Mouse (Mus musculus): ENCODE results near the gene Trabd. TPM values are rescaled to one million over a fixed set of nuclear protein-coding genes. Genes with fewer than 3 reads are reported as not detected.

Gene Trabd
- total RNA-seq, 1 experiment from 2014 or later = 38.2 TPM

DNA sequence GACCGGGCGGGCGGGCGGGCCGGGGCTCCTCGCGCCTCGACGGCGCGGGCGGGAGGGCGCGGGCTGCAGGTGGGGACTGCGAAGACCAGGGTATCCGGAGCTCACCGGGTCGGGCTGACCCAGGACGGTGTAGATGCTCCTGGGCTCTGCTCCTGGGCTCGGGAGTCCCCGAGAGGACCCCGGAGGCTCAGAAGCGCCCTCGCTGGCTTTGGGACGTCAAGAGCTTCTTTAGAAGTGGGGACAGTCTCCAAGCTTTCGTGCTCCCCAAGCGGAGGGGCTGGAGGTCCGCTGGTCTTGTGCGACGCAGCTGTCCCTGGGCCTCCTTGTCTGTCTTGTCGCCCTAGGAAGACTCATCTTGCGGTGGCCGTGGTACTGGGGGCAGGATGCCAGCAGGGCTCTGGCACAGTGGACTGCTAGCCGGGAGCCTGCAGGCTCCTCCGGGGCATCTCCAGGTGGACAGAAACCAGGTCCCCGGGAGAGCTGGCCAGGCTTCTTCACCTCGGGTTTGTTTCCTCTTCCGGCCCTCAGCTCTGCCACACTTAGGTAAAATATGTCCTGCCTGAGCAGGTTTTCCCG is 1.3 kb downstream of the Trabd start:
- peak; percentile 81 for DNase-seq

DNA sequence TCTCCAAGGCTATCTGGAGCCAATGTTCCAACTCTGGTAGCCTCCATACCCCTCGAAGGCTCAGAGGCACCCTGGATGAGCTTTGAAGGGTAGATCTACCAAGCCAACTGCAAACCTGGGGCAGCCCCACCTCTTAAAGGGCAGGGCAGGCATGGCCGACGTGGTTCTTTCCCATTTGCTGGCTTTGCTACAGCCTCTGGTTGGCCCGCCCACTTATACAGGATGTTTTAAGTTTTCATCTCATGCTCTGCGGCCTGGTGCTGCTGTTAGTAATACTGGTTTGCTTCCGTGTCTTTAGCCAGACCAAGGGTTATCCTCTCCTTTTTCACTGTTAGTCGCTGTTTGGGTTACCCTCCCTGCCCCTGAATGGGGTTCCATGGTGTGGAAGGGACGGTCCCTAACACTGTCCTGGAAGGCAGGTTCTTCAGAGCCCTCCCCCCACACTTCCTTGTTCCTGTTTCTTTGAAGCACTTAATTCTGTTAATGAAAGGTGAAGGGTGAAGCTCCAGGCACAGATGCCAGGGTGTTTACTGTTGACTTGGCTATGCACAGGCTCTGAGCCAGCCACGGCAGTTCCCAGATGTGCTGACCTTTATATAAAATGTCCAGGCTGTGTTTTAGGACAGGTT is 3.4 kb downstream of the Trabd start:
- peak; percentile 74 for DNase-seq

DNA sequence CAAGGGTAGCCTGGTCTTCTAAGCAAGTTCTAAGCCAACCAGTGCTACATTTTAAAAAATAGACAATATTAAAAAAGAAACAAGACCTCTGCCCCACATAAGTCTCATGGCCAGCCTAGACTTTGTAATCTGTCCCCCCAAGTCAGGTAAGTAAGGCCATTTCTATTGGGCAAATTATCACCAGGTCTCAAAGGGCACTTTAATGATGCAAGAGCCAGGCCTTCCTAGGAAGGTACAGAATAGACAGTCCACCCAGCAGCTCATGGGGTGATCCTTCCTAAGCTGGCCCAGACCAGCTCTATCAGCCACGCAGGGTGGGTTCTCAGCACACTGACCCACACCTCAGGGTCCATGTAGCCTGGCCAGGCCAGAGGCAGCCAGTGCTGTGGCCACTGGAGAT is 9.0 kb downstream of the Trabd start:
- no peak for DNase-seq

DNA sequence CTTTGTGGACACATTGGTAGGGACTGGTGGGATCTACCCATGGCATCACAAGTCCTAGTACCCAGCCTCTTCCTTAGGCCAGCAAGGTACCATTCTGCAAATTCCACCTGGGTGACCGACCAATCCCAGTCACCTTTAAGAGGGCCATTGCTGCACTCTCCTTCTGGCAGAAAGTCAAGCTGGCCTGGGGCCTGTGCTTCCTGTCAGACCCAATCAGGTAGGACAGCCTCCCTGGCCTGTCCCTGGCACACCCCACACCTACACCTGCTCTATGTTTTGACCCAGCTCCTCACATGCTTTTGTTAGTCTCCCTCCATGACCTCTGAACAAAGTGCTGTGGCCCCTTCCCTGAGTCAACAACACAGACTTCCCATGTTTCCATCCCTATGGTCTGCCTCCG is 9.9 kb downstream of the Trabd start:
- no peak for DNase-seq

DNA sequence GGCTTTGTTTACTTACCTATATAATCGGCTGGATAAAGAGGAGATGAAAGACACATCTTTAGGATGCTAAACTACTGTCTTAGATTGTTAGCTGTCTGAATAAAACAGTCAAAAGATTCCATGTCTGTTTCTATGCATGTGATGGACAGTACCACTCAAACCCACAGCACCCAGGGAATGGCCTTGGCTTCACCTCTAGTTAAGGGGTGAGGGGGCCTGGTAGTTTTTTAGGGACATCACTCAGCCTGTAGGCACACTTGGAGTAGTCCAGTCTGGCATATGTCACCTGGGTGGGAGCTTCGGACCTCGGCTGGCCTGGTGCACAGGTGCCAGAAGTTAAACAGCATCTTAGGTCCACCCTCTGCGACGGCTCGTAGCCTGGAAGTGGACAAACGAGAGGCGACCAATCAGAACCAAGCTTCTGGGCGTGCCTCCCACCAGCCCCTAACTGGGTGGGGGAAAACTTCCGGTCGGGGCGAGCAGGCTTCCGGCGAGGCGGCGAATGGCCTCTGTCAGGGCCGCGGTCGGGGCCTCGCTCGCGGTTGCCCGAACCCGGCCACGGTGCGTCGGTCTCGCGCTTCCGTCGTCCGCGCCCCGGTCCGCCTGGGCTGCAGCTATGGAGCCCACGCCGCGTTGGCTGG is 13.8 kb downstream of the Trabd start, which contains the start of gene Selenoo:
Selenoo (plus strand) TSS at position 478 of the 641 bp plus-strand sequence.
- DNase-seq = peak; percentile 97

DNA sequence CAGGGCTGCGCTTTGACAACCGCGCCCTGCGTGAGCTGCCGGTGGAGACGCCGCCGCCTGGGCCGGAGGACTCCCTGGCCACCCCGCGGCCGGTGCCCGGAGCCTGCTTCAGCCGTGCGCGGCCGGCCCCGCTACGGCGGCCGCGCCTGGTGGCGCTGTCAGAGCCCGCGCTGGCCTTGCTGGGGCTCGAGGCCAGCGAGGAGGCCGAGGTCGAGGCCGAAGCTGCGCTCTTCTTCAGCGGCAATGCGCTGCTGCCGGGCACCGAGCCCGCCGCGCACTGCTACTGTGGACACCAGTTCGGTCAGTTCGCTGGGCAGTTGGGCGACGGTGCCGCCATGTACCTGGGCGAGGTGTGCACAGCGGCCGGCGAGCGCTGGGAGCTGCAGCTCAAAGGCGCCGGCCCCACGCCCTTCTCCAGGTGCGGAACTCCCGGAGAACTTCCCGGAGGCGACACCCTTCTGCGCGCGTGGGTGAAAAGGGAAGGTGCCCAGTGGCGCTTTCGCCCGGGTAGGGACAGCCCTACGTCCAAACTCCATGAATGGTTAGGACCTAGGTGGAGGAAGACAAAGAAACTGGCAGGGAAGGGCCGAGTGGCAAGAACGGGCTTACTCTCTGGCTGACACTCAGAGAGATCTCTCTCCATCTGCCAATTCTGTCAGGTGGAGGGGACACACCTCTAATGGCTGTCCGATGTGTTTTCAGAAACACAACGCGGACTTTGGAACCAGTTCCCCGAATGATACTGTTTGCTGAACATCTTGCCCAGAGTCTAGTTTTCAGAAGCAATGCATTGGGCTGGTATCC is 14.5 kb downstream of the Trabd start:
- peak; percentile 75 for DNase-seq

DNA sequence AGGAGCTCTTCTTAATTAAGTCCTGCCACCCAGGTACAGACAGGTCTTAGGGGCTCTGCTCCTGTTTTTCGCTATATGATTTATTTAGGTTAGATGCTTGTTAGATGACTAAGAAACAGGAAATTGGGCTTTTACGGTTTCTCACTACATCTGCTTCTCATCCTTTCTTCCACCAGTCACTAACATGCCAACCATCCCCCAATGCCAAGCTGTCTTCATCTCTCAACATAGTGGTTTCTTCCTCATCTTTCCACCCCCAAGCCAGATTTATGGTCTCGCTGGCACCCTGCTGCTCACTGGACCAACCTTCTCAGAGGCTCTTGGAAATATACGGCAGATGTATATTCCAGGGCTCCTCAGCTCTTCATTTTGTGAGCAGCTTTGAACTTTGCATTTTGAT is 15.7 kb downstream of the Trabd start:
- DNase-seq = no peak

DNA sequence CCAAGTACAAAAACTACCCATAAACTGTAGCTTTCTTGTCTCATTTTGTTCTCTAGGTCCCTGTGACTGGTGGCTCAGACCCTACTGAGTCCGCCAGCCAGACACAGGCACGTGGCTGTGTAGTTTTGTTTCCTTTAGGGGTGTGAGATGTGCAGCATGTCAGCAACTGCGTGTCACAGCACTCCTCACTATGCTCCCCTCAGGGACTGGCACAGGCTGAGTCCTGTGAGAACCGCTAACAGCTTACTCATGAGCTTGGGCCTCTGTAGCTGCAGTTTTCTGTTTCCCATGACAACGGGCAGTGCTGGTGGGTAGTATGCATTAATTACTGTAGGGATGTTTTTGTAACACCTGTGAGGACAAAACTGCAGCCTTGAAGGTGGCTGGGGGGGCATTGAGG is 17.3 kb downstream of the Trabd start:
- DNase-seq = no peak

DNA sequence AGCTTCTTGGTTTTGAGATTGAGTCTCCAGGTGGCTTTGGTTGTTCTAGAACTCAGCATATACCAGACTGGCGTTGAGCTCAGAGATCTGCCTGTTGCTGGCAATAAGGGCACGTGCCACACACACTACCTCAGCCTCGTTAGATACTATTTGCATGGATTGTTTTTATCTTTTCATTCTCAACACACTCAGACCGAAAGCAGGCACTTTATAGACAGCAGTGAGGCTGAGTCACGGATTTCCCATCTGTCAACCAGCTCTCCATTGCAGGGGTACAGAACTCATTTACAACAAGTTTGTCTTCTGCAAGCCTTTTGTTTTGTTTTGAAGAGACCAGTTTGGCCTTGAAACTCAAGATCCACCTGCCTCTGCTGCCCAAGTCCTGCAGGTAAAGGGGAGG is 22.5 kb downstream of the Trabd start:
- no peak for DNase-seq

DNA sequence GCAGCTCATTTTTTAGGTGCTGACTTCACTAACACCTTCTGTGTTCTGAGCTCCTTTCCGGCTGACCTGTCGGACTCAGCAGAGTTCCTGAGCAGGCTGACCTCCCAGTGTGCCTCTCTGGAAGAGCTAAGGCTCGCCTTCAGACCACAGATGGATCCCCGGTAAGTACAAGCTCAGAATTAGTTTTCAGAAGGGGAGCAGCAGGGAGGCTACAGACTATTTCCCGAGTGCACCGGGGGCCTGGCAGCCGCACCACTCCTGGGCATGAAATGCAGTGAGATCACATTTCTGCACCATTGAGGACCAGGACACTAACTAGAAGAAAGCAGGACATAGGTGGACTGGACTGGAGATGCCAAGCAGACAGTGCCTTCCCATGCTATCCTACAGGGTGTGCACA is 23.7 kb downstream of the Trabd start:
- DNase-seq = no peak

DNA sequence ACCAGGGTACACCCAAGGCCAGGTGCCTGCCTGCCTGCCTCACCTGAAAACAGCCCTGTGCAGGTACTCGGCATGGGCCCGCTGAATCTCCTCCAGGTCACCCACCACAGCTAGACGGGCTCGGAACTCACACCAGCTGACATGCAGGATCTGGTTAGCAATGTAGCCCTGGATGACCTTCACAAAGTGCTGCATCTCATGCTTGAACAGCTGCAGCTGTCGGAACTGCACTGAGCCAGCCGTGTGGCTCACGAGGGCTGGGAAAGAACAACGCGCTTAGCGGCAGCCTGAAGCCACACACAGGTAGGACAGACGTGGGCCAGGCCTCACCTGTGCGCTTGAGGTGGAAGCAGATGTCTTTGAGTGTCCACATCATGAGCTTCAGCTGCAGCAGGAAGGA is 25.9 kb downstream of the Trabd start:
- DNase-seq = no peak

DNA sequence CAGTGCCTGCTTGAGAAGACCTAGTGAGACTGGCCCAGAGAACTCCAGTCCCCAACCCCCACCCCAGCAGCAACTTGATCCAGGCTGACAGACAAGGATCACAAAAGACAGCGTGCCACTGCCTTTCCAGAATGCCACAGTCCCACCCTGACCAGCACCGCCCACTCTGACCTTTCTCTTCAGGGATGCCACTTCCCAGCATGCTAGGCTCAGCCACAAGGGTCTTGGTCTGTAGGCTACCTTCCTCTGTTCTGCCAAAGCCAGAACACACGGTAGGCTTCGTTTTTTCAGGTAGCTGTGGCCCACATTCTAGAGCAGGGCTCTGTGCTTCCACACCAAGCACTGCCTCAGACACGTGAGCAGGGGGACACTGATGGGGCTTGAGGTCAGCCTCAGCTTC is 27.7 kb downstream of the Trabd start:
- no peak for DNase-seq

DNA sequence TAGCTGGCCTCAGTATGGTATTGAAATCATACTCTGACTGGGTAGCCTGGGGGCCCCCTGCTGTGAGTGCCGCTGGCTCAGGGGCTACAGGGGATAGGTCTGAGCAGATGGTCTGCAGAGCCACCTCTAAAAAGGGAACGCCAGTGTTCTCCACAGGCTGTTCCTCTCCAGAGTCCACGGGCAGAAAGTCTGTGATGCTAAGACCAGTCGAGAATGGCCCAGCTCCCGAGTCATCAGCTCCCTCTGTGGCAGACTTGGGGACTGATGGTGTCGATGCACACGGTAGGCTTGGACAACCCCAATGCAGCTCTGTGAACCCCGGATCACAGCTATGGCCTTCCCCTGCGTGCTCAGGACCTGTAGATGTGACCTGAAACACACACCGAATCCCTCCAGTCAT is 29.0 kb downstream of the Trabd start:
- no peak for DNase-seq

DNA sequence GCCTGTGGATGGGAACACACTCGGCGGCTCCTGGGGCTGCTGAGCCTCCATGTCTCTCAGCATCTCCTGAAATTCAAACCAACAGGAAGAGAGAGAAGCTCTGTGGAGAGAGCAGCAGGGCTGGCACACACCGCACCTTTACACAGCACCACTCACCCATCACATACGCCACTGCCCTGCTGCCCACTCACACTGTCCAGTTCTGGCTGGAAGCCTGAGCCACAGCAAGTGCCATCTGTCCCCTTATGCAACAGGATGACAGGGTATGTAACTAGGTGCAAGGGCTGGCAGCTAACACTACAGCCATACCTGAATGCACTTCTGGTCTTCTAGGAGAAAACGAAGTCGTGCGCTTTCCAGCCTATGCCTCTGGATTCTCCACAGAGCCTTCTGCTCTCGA is 29.5 kb downstream of the Trabd start:
- DNase-seq = no peak

DNA sequence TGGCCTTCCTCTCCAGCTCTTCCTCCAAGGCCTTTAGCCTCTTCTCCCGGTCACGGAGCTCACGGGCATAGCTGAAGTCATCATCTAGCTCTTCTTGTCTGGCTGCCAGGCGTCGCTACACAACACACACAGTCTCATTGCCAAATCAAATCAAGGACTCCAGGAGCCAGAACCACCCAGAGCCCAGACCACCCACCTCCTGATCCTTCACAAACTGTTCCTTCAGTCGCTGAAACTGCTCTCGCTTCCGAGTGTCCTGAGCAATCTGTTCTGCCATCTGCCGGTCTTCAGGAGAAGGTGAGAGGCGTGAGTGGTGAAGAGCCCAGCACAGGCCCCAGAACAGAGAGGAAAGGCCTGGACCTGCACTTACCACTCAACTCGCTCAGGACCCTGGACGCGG is 31.1 kb downstream of the Trabd start:
- DNase-seq = no peak

DNA sequence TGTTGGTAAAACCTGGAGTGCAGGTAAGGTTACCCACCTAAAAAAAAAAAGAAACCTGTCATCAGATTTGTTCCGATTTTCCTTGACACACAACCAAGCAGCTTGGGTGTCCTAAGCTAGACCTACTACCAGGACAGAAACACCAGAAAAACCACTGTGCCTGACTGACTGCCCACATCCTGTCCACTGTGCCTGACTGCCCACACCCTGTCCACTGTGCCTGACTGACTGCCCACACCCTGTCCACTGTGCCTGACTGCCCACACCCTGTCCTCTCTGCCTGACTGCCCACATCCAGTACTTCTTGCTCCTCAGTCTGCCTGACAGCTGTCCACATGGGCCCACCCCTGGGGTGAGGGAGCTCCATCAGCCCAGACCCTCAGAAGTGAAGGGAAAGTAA is 32.1 kb downstream of the Trabd start:
- DNase-seq = no peak

DNA sequence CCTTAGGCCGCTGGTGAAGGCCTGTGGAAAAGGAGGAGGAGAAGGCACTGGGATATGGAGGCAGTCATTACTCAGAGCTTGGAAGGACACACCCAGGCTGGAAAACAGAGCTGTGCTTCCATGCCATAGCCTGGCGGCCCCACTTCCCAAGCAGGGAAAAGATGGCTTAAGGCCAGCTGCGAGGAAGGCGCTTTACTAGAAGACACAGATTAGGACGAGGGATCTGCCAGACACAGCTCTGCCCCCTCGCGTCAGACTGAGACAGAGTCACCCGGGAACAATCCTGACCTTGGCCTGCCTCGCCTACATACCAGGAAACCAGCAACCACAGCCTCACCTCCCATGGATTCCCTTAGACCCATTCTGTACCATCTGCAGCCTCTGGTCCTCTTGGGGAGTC is 35.2 kb downstream of the Trabd start:
- DNase-seq = peak; percentile 82

DNA sequence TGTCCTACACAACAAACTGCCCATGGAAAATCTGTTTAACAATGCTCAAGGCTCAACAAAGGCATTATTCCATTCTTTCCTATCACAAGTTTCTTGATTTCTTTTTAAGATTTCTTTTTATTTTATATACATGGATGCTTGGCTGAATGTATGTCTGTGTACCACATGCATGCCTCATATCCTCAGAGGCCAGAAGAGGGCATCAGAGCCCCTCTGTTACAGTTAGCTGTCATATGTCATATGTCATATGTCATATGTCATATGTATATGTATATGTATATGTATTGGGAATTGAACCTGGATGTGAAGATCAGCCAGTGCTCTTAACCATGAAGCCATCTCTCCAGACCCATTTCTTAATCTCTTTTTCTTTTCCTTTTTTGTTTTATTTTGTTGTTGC is 43.1 kb downstream of the Trabd start:
- DNase-seq = no peak

DNA sequence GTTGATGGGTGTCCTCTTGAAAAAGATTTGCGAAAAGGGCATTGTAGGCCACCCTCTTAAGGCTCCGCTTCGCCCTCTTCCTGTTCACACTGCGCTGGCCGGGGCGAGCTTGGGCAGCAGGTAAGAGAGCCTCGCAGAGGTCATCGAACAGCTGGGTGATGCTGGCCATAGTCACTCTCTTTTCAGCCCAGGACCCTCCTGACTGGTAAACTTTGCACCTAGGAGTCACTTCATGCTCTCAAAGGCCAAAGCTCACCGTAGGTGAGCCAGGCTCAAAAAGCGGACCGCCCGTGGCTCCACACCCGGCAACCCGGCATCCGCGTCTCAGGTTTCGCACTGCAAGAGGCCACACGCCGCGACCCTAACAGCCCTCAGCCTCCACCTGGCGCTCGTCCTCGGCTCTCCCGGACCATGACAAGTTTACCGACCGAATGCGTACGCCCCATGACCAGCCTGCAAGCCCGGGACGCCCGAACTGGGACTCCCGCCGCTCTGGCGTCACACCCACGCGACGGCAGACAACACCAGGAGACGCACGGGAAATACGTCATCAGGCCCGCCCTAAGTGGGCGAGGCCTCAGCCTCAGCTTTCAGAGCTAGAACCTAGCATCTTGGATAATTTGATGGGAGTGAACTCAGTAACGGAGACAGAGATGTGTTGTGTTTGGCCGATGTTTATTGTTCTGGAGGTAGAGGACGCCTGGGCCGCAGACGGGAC is 47.9 kb downstream of the Trabd start, which contains the start of gene Tubgcp6:
Tubgcp6 (minus strand) TSS at position 464 of the 718 bp plus-strand sequence.
- peak; percentile 97 for DNase-seq

DNA sequence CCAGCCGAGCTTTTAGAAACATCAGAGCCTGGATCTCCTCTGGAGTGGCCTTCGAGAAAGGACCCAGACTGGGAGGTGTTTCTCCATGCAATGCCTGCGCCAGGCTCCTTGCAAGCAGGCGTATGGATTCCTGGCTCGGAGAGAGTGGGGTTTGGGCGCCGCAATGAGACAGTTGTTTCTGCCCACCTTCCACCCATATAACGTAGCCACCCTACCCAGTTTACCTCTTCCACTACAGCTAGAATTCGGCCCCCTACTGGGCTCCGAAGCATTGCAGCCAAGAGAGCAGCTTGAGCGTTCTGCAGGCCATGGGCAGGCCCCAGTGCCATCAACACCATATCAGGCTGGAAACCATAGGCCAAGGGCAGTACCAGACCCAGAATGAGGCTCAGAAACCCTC is 48.7 kb downstream of the Trabd start:
- peak; percentile 74 for DNase-seq

DNA sequence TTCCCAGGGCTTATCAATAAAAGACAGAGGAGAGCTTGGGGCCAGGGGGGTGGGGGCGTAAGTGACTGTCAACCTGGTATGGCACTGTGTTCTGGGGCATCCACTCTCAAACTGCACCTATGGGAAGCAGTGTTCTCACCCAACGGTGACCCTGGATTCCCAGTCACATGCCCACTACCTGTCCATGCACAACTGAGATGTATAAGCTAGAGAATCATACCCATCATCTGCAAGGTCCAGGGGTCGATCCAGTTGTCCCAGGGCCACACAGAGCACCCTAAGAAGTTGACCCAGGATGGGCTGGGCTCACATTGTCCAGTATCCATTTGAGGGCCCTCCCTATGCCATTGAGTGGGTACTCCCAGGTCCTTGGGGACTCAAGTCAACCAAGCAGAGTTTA is 49.4 kb downstream of the Trabd start:
- no peak for DNase-seq

DNA sequence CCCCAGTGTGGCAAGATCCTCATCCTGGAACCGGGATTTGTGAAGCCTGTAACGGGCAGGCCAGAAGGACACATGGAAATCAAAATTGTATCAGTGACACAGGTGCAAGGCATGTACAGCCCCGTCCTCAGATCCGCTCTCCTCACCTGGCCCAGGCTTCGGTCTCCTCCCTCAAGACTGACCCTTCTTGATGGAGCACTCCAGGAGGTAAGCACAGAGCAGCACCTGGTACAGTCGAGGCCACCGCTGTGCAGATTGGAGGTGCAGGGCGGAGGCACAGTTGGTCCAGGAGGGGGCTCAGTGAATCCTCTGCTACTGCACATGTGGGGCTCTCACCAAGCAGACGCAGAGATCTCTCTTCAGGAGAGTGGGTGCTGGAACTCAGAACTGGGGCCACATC is 50.4 kb downstream of the Trabd start:
- DNase-seq = no peak

All from adrenal gland, postnatal 14 days (tissue).